Mouse (Mus musculus): ENCODE data around the gene Calcr.

- TF ChIP-seq CTCF (IDR thresholded peaks at IDR 0.05; ENCODE audit: extremely low read depth, insufficient read depth, low read length) = no peak
- no peak for TF ChIP-seq POLR2A (IDR thresholded peaks at IDR 0.05; ENCODE audit: extremely low read depth, insufficient read depth, low read length)
Measured at GRCm38 (mm10) chr6:3741996-3742713, 22.4 kb downstream of the Calcr start.
